Mouse (Mus musculus): ENCODE data around the gene Hacd2. TPM values are rescaled to one million over a fixed set of nuclear protein-coding genes. Genes with fewer than 3 reads are reported as not detected.
A peak's percentile ranks its signal among the peaks of the same experiment; 100 is the strongest.

The Hacd2 gene
- polyA plus RNA-seq, 1 experiment from 2014 or later = 25.9 TPM

GRCm38 (mm10) chr16:35054432-35055193 is 32.4 kb downstream of the Hacd2 start:
- no peaks in the 10 kb centered on the region for H3K27me3 ChIP-seq (ENCODE audit: control insufficient read depth, insufficient read depth, low read length)
- DNase-seq = no peak
- H3K4me1 ChIP-seq (ENCODE audit: control insufficient read depth, insufficient read depth, low read length) = peaks cover 3% of the 10 kb centered on the region; the same call in 1 of the 2 replicates
- no peak overlapping the region for H3K4me3 ChIP-seq (replicated peaks; ENCODE audit: low read depth, low read length)
- H3K27ac ChIP-seq (replicated peaks; ENCODE audit: low read depth, low read length) = no peak overlapping the region
- no peaks in the 10 kb centered on the region for H3K36me3 ChIP-seq (ENCODE audit: control insufficient read depth, insufficient read depth, low read length)
- H3K9me3 ChIP-seq (ENCODE audit: control insufficient read depth, low read length) = no peaks in the 10 kb centered on the region
- H3K9ac ChIP-seq (replicated peaks; ENCODE audit: low read length) = no peak overlapping the region
- 91% methylated on average over 8 of the region's 8 CpGs for WGBS
- no peak for ATAC-seq (ENCODE audit: low FRiP score, low TSS enrichment)
- H3K4me2 ChIP-seq (ENCODE audit: low read length) = no peak overlapping the region

GRCm38 (mm10) chr16:35055194-35055506 is 32.9 kb downstream of the Hacd2 start:
- no peak for DNase-seq
- no peaks in the 10 kb centered on the region for H3K36me3 ChIP-seq (ENCODE audit: control insufficient read depth, insufficient read depth, low read length)
- H3K27me3 ChIP-seq (ENCODE audit: control insufficient read depth, insufficient read depth, low read length) = no peaks in the 10 kb centered on the region
- no peak overlapping the region for H3K4me3 ChIP-seq (replicated peaks; ENCODE audit: low read depth, low read length)
- H3K27ac ChIP-seq (replicated peaks; ENCODE audit: low read depth, low read length) = no peak overlapping the region
- H3K9ac ChIP-seq (replicated peaks; ENCODE audit: low read length) = no peak overlapping the region
- no peaks in the 10 kb centered on the region for H3K9me3 ChIP-seq (ENCODE audit: control insufficient read depth, low read length)
- no peak overlapping the region for H3K4me2 ChIP-seq (ENCODE audit: low read length)
- ATAC-seq (ENCODE audit: low FRiP score, low TSS enrichment) = no peak
- WGBS = 93% methylated on average over 1 of the region's 1 CpGs
- H3K4me1 ChIP-seq (ENCODE audit: control insufficient read depth, insufficient read depth, low read length) = peaks cover 3% of the 10 kb centered on the region; the same call in 1 of the 2 replicates

- no peaks in the 10 kb centered on the region for H3K36me3 ChIP-seq (ENCODE audit: control insufficient read depth, insufficient read depth, low read length)
- no peaks in the 10 kb centered on the region for H3K27me3 ChIP-seq (ENCODE audit: control insufficient read depth, insufficient read depth, low read length)
- H3K27ac ChIP-seq (replicated peaks; ENCODE audit: low read depth, low read length) = 0 out of 2 replicates have a peak overlapping the region, but pooled peaks have one; percentile 5
- no peak overlapping the region for H3K4me3 ChIP-seq (replicated peaks; ENCODE audit: low read depth, low read length)
- H3K9me3 ChIP-seq (ENCODE audit: control insufficient read depth, low read length) = no peaks in the 10 kb centered on the region
- 85% methylated on average over 1 of the region's 1 CpGs for WGBS
- DNase-seq (no peak), ATAC-seq (ENCODE audit: low FRiP score, low TSS enrichment) (no peak)
- no peaks in the 10 kb centered on the region; the same call in 1 of the 2 replicates for H3K4me1 ChIP-seq (ENCODE audit: control insufficient read depth, insufficient read depth, low read length)
- H3K4me2 ChIP-seq (ENCODE audit: low read length) = no peak overlapping the region
- no peak overlapping the region for H3K9ac ChIP-seq (replicated peaks; ENCODE audit: low read length)
Measured at GRCm38 (mm10) chr16:35055861-35056260, 33.6 kb downstream of the Hacd2 start.

- Histone ChIP-seq H3K36me3 (ENCODE audit: control insufficient read depth, insufficient read depth, low read length) (no peaks in the 10 kb centered on the region), H3K27ac (replicated peaks; ENCODE audit: low read depth, low read length) (0 out of 2 replicates have a peak overlapping the region, but pooled peaks have one; percentile 5), H3K4me2 (ENCODE audit: low read length) (no peak overlapping the region), H3K9ac (replicated peaks; ENCODE audit: low read length) (no peak overlapping the region), H3K27me3 (ENCODE audit: control insufficient read depth, insufficient read depth, low read length) (no peaks in the 10 kb centered on the region), H3K9me3 (ENCODE audit: control insufficient read depth, low read length) (no peaks in the 10 kb centered on the region), H3K4me1 (ENCODE audit: control insufficient read depth, insufficient read depth, low read length) (no peaks in the 10 kb centered on the region), H3K4me3 (replicated peaks; ENCODE audit: low read depth, low read length) (no peak overlapping the region)
- peak; percentile 85 for DNase-seq
- ATAC-seq (ENCODE audit: low FRiP score, low TSS enrichment) = no peak; the same call in 1 of the 2 replicates
- 25% methylated on average over 5 of the region's 5 CpGs for WGBS
Measured at GRCm38 (mm10) chr16:35056306-35056705, 34.1 kb downstream of the Hacd2 start.

GRCm38 (mm10) chr16:35056786-35057185 is 34.6 kb downstream of the Hacd2 start:
- Histone ChIP-seq H3K27me3 (ENCODE audit: control insufficient read depth, insufficient read depth, low read length) (no peaks in the 10 kb centered on the region), H3K4me3 (replicated peaks; ENCODE audit: low read depth, low read length) (no peak overlapping the region), H3K36me3 (ENCODE audit: control insufficient read depth, insufficient read depth, low read length) (no peaks in the 10 kb centered on the region), H3K4me1 (ENCODE audit: control insufficient read depth, insufficient read depth, low read length) (no peaks in the 10 kb centered on the region), H3K9me3 (ENCODE audit: control insufficient read depth, low read length) (no peaks in the 10 kb centered on the region), H3K27ac (replicated peaks; ENCODE audit: low read depth, low read length) (no peak overlapping the region), H3K4me2 (ENCODE audit: low read length) (no peak overlapping the region), H3K9ac (replicated peaks; ENCODE audit: low read length) (no peak overlapping the region)
- DNase-seq = no peak
- 95% methylated on average over 3 of the region's 3 CpGs for WGBS
- ATAC-seq (ENCODE audit: low FRiP score, low TSS enrichment) = no peak

- Histone ChIP-seq H3K9ac (replicated peaks; ENCODE audit: low read length) (no peak overlapping the region), H3K27ac (replicated peaks; ENCODE audit: low read depth, low read length) (no peak overlapping the region), H3K27me3 (ENCODE audit: control insufficient read depth, insufficient read depth, low read length) (no peaks in the 10 kb centered on the region), H3K9me3 (ENCODE audit: control insufficient read depth, low read length) (no peaks in the 10 kb centered on the region), H3K4me1 (ENCODE audit: control insufficient read depth, insufficient read depth, low read length) (no peaks in the 10 kb centered on the region), H3K4me2 (ENCODE audit: low read length) (no peak overlapping the region), H3K36me3 (ENCODE audit: control insufficient read depth, insufficient read depth, low read length) (peaks cover 3% of the 10 kb centered on the region; the same call in 1 of the 2 replicates), H3K4me3 (replicated peaks; ENCODE audit: low read depth, low read length) (no peak overlapping the region)
- 66% methylated on average over 2 of the region's 2 CpGs for WGBS
- DNase-seq (peak; percentile 51), ATAC-seq (ENCODE audit: low FRiP score, low TSS enrichment) (no peak)
Measured at GRCm38 (mm10) chr16:35061017-35061416, 38.8 kb downstream of the Hacd2 start.

- no peak for ATAC-seq (ENCODE audit: low FRiP score, low TSS enrichment)
- Histone ChIP-seq H3K4me2 (ENCODE audit: low read length) (no peak overlapping the region), H3K4me1 (ENCODE audit: control insufficient read depth, insufficient read depth, low read length) (no peaks in the 10 kb centered on the region), H3K9ac (replicated peaks; ENCODE audit: low read length) (no peak overlapping the region), H3K9me3 (ENCODE audit: control insufficient read depth, low read length) (no peaks in the 10 kb centered on the region), H3K4me3 (replicated peaks; ENCODE audit: low read depth, low read length) (no peak overlapping the region), H3K27ac (replicated peaks; ENCODE audit: low read depth, low read length) (no peak overlapping the region), H3K36me3 (ENCODE audit: control insufficient read depth, insufficient read depth, low read length) (peaks cover 3% of the 10 kb centered on the region; the same call in 1 of the 2 replicates), H3K27me3 (ENCODE audit: control insufficient read depth, insufficient read depth, low read length) (no peaks in the 10 kb centered on the region)
- 53% methylated on average over 6 of the region's 6 CpGs for WGBS
- DNase-seq = peak; percentile 24
Measured at GRCm38 (mm10) chr16:35065724-35066123, 43.5 kb downstream of the Hacd2 start.

- H3K9ac ChIP-seq (replicated peaks; ENCODE audit: low read length) = no peak overlapping the region
- no peak overlapping the region for H3K27ac ChIP-seq (replicated peaks; ENCODE audit: low read depth, low read length)
- no peak overlapping the region for H3K4me2 ChIP-seq (ENCODE audit: low read length)
- WGBS = 74% methylated on average over 8 of the region's 8 CpGs
- H3K9me3 ChIP-seq (ENCODE audit: control insufficient read depth, low read length) = no peaks in the 10 kb centered on the region
- no peak overlapping the region for H3K4me3 ChIP-seq (replicated peaks; ENCODE audit: low read depth, low read length)
- H3K27me3 ChIP-seq (ENCODE audit: control insufficient read depth, insufficient read depth, low read length) = no peaks in the 10 kb centered on the region
- ATAC-seq (ENCODE audit: low FRiP score, low TSS enrichment) = no peak
- no peaks in the 10 kb centered on the region for H3K4me1 ChIP-seq (ENCODE audit: control insufficient read depth, insufficient read depth, low read length)
- peaks cover 3% of the 10 kb centered on the region; the same call in 1 of the 2 replicates for H3K36me3 ChIP-seq (ENCODE audit: control insufficient read depth, insufficient read depth, low read length)
- peak; percentile 12 for DNase-seq
Measured at GRCm38 (mm10) chr16:35067095-35067494, 44.9 kb downstream of the Hacd2 start.

GRCm38 (mm10) chr16:35067631-35068030 is 45.4 kb downstream of the Hacd2 start:
- Histone ChIP-seq H3K36me3 (ENCODE audit: control insufficient read depth, insufficient read depth, low read length) (no peaks in the 10 kb centered on the region), H3K9ac (replicated peaks; ENCODE audit: low read length) (no peak overlapping the region), H3K4me1 (ENCODE audit: control insufficient read depth, insufficient read depth, low read length) (no peaks in the 10 kb centered on the region), H3K27me3 (ENCODE audit: control insufficient read depth, insufficient read depth, low read length) (no peaks in the 10 kb centered on the region), H3K9me3 (ENCODE audit: control insufficient read depth, low read length) (no peaks in the 10 kb centered on the region), H3K4me2 (ENCODE audit: low read length) (no peak overlapping the region), H3K27ac (replicated peaks; ENCODE audit: low read depth, low read length) (no peak overlapping the region), H3K4me3 (replicated peaks; ENCODE audit: low read depth, low read length) (no peak overlapping the region)
- ATAC-seq (ENCODE audit: low FRiP score, low TSS enrichment) (no peak), DNase-seq (no peak)
- 97% methylated on average over 3 of the region's 3 CpGs for whole genome bisulfite sequencing

Measured in midbrain, embryonic 14.5 days (tissue).